Mouse (Mus musculus) myocyte (in vitro differentiated cells): ENCODE measurements around the gene Hist1h2bm. TPM values are rescaled to one million over a fixed set of nuclear protein-coding genes. Genes with fewer than 3 reads are reported as not detected.
"Not testable (repeated sequence)": the region's sequence is repeated elsewhere in the genome, so short reads cannot be mapped to it uniquely, and the experiment has no call there.

Experiments
- H3K27me3 ChIP-seq: one replicate; pipeline ENCODE4 v1.6.1; 2011; ENCODE audit not compliant: control insufficient read depth, insufficient read depth, insufficient read length
- H3K36me3 ChIP-seq: one replicate; pipeline ENCODE4 v1.6.1; 2011; ENCODE audit not compliant: control insufficient read depth, insufficient read depth
- H3K4me2 ChIP-seq: one replicate; pipeline ENCODE4 v1.6.1; 2011; ENCODE audit warnings: low read depth, control low read depth
- H3K4me3 ChIP-seq: one replicate; pipeline ENCODE4 v1.5.1; 2011; ENCODE audit warnings: mild to moderate bottlenecking, control low read depth, moderate library complexity
- H3K79me2 ChIP-seq: one replicate; pipeline ENCODE4 v1.6.1; 2011; ENCODE audit not compliant: control insufficient read depth, insufficient read depth
- H3ac ChIP-seq: one replicate; pipeline ENCODE4 v1.6.1; 2011; ENCODE audit not compliant: control insufficient read depth, insufficient read length
- CEBPB ChIP-seq: IDR thresholded peaks from 2 replicates; pipeline ENCODE4 v1.6.1; 2011; ENCODE audit warnings: mild to moderate bottlenecking, moderate library complexity; ENCODE audit not compliant: poor library complexity, insufficient read depth, severe bottlenecking
- E2F4 ChIP-seq: IDR thresholded peaks from one replicate; pipeline ENCODE4 v1.6.1; 2011; ENCODE audit warnings: mild to moderate bottlenecking, control low read depth, moderate library complexity; ENCODE audit not compliant: insufficient read depth
- MAX ChIP-seq: IDR thresholded peaks from one replicate; pipeline ENCODE4 v1.6.1; 2011; ENCODE audit warnings: low read depth, mild to moderate bottlenecking, control low read depth
- MYOD1 ChIP-seq, 3 experiments: IDR thresholded peaks; one replicate each; pipeline ENCODE4 v1.6.1; 2011; ENCODE audit warnings: control low read depth in 2 of 3, low read depth in 2 of 3, mild to moderate bottlenecking in 2 of 3, moderate library complexity in 1 of 3; ENCODE audit not compliant: insufficient read length in 2 of 3, control insufficient read depth in 1 of 3
- MYOG ChIP-seq, 3 experiments: IDR thresholded peaks; one replicate each; pipeline ENCODE4 v1.6.1; 2011; ENCODE audit warnings: control low read depth in 2 of 3, low read depth in 2 of 3, mild to moderate bottlenecking in 2 of 3; ENCODE audit not compliant: insufficient read length in 2 of 3, control insufficient read depth in 1 of 3, insufficient read depth in 1 of 3
- POLR2A ChIP-seq: IDR thresholded peaks from one replicate; pipeline ENCODE4 v1.6.1; 2011; ENCODE audit warnings: low read depth, mild to moderate bottlenecking, control low read depth, moderate library complexity; ENCODE audit not compliant: insufficient read length
- POLR2AphosphoS2 ChIP-seq: IDR thresholded peaks from one replicate; pipeline ENCODE4 v1.6.1; 2011; ENCODE audit warnings: low read depth, control low read depth; ENCODE audit not compliant: insufficient read length
- REST ChIP-seq: IDR thresholded peaks from one replicate; pipeline ENCODE4 v1.6.1; 2011; ENCODE audit warnings: mild to moderate bottlenecking, control low read depth, moderate library complexity; ENCODE audit not compliant: insufficient read depth, insufficient read length
- SRF ChIP-seq: IDR thresholded peaks from one replicate; pipeline ENCODE4 v1.6.1; 2011; ENCODE audit warnings: low read depth; ENCODE audit not compliant: control insufficient read depth, insufficient read length
- TCF12 ChIP-seq: IDR thresholded peaks from one replicate; pipeline ENCODE4 v1.6.1; 2011; ENCODE audit warnings: mild to moderate bottlenecking, control low read depth; ENCODE audit not compliant: poor library complexity, insufficient read depth, severe bottlenecking
- TCF3 ChIP-seq: IDR thresholded peaks from one replicate; pipeline ENCODE4 v1.6.1; 2011; ENCODE audit warnings: low read depth, control low read depth; ENCODE audit not compliant: insufficient read length
- USF1 ChIP-seq: IDR thresholded peaks from one replicate; pipeline ENCODE4 v1.6.1; 2011; ENCODE audit warnings: low read depth, mild to moderate bottlenecking, control low read depth, moderate library complexity
- polyA plus RNA-seq: library from polyadenylated mRNA; unstranded; fragments of >200 nt; fragmentation: generic; extraction: Trizol; gene quantifications from one replicate; pipeline ENCODE4 v1.2.1, GENCODE M21; 2012; ENCODE audit warnings: missing spikeins

Gene Hist1h2bm
- polyA plus RNA-seq: 1.3 TPM

- H3ac ChIP-seq, H3K36me3 ChIP-seq, H3K27me3 ChIP-seq, H3K79me2 ChIP-seq: not testable (repeated sequence)
- H3K4me2 ChIP-seq: peak within 1 kb of the TSS; percentile 79
- peak within 1 kb of the TSS; percentile 12 for H3K4me3 ChIP-seq
- TF ChIP-seq POLR2AphosphoS2 (peak; percentile 97), POLR2A (peak; percentile 90), E2F4 (peak; percentile 73)
Observed at GRCm38 (mm10) chr13:21721757-21722372, at the start of gene Hist1h2bm. Hist1h2bm (plus strand) TSS chr13:21722044.

- no peak within 1 kb of the TSS for H3K4me2 ChIP-seq
- TF ChIP-seq SRF (no peak), MYOD1 (IDR thresholded peaks at IDR 0.05; ENCODE audit: control insufficient read depth in 1 of 3, insufficient read length in 2 of 3, low read depth in 2 of 3) (no peak), MAX (no peak), TCF12 (no peak), POLR2A (no peak), MYOG (IDR thresholded peaks at IDR 0.05; ENCODE audit: control insufficient read depth in 1 of 3, insufficient read depth in 1 of 3, insufficient read length in 2 of 3, low read depth in 2 of 3) (no peak), USF1 (no peak), TCF3 (no peak), POLR2AphosphoS2 (no peak), E2F4 (no peak), REST (no peak), CEBPB (no peak)
- no peaks in the 10 kb centered on the region for H3K36me3 ChIP-seq
Observed at GRCm38 (mm10) chr13:21677305-21677704, 44.5 kb upstream of the Hist1h2bm start, which contains the start of gene Olfr1360. Olfr1360 (minus strand) TSS chr13:21677405.

GRCm38 (mm10) chr13:21697811-21698210 is 24.0 kb upstream of the Hist1h2bm start, which contains the start of gene Olfr1359:
Olfr1359 (plus strand) TSS chr13:21698111.
- no peaks in the 10 kb centered on the region for H3K27me3 ChIP-seq

More at GRCm38 (mm10) chr13:21677305-21677704, 44.5 kb upstream of the Hist1h2bm start, which contains the start of gene Olfr1360:
- Histone ChIP-seq H3ac (no peak within 1 kb of the TSS), H3K79me2 (no peaks in the 10 kb centered on the region), H3K27me3 (no peaks in the 10 kb centered on the region), H3K4me3 (no peak within 1 kb of the TSS)

GRCm38 (mm10) chr13:21706669-21707068 is 15.2 kb upstream of the Hist1h2bm start:
- TF ChIP-seq TCF12 (no peak), REST (no peak), SRF (no peak), USF1 (no peak), CEBPB (no peak), MYOG (IDR thresholded peaks at IDR 0.05; ENCODE audit: control insufficient read depth in 1 of 3, insufficient read depth in 1 of 3, insufficient read length in 2 of 3, low read depth in 2 of 3) (no peak), E2F4 (no peak), POLR2AphosphoS2 (no peak)
- no peaks in the 10 kb centered on the region for H3K27me3 ChIP-seq
- no peak overlapping the region for H3ac ChIP-seq
- H3K4me3 ChIP-seq: no peak overlapping the region
- H3K36me3 ChIP-seq: no peaks in the 10 kb centered on the region
- no peak overlapping the region for H3K4me2 ChIP-seq
- no peaks in the 10 kb centered on the region for H3K79me2 ChIP-seq

More at GRCm38 (mm10) chr13:21697811-21698210, 24.0 kb upstream of the Hist1h2bm start, which contains the start of gene Olfr1359:
- Histone ChIP-seq H3K36me3 (no peaks in the 10 kb centered on the region), H3K4me2 (no peak within 1 kb of the TSS), H3K4me3 (no peak within 1 kb of the TSS), H3K79me2 (no peaks in the 10 kb centered on the region), H3ac (no peak within 1 kb of the TSS)
- TF ChIP-seq MYOD1 (IDR thresholded peaks at IDR 0.05; ENCODE audit: control insufficient read depth in 1 of 3, insufficient read length in 2 of 3, low read depth in 2 of 3) (no peak), CEBPB (no peak), USF1 (no peak), TCF3 (no peak), REST (no peak), E2F4 (no peak), TCF12 (no peak), POLR2A (no peak), POLR2AphosphoS2 (no peak), MAX (no peak), SRF (no peak), MYOG (IDR thresholded peaks at IDR 0.05; ENCODE audit: control insufficient read depth in 1 of 3, insufficient read depth in 1 of 3, insufficient read length in 2 of 3, low read depth in 2 of 3) (no peak)

GRCm38 (mm10) chr13:21710031-21710711 is 11.7 kb upstream of the Hist1h2bm start:
- H3K4me2 ChIP-seq: peak overlapping the region; percentile 97
- no peaks in the 10 kb centered on the region for H3K79me2 ChIP-seq
- no peaks in the 10 kb centered on the region for H3K36me3 ChIP-seq
- no peaks in the 10 kb centered on the region for H3K27me3 ChIP-seq
- H3K4me3 ChIP-seq: peak overlapping the region; percentile 48
- H3ac ChIP-seq: no peak overlapping the region
- TF ChIP-seq TCF12 (no peak), SRF (no peak), USF1 (no peak), MAX (no peak), TCF3 (no peak), POLR2AphosphoS2 (no peak)
